8 mouse cellular contexts compared by ENCODE assay signal in the genomic region with DNA sequence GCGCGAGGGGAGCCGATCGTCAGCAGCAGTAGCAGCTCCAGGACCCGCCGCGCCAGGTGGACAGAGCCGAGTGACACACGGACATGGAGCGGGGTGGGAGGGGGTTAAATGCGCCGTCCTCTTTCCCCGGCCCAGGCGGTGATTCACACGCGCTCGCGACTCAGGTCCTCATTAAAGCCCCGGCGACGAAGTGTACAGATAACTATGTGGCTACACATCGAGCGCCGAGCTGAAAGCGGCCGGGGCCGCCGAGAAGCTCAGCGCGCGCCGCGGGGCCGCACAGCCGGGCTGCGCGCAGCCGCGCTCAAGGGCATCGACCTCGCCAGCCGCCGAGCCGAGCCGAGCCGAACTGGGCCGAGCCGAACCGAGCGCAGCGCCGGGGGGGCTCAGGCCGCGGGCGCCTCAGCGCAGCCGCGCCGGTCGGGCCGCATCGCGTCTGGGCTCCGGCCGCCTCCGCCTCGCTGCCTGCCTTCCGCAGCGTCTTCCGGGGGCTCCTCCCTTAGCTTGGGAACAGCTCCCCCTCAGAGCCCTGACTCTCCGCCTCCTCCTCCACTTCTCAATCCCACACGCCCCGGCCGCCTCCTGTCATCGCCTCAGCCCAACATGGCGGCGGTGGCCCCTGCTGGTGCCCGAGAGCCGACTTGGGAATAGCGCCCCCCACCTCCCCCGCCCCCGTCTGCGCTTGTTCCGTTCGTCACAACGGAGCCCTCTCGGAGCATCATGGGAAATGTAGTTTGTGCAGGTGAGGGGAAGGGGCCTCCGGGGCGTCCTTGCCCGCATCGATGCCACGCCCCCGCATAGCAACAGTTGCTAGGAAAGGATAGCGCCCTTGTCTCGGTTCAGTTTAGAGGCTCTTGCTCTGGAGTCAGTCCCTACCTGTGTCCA. TPM values are rescaled to one million over a fixed set of nuclear protein-coding genes. Genes with fewer than 3 reads are reported as not detected.
A peak's percentile ranks its signal among the peaks of the same experiment; 100 is the strongest.
DNase-seq lines count a peak whose midpoint lies in the region; ATAC-seq and TF ChIP-seq lines count a peak whose summit lies in the region.

A gene (minus strand): TSS at position 603 of the 885 bp plus-strand sequence.

- POLR2A ChIA-PET in Patski (lab: Charles Lee): interaction anchor here (0.6 to 1.7 kb wide), 9 partner anchors 10 to 240 kb away, joined by 3 to 8 read pairs (median 3); no protein-coding TSS in a partner anchor

- CTCF ChIA-PET in Patski (lab: Charles Lee): interaction anchor here (0.7 to 2.2 kb wide), 6 partner anchors 16 to 240 kb away, joined by 3 to 5 read pairs (median 4); no protein-coding TSS in a partner anchor

- H3K4me2 ChIP-seq in hindbrain, embryonic 14.5 days (replicated peaks): peak within 1 kb of the TSS; percentile 90

- H3K36me3 ChIP-seq in hindbrain, embryonic 14.5 days (replicated peaks; ENCODE audit: control insufficient read depth, insufficient read depth): no peaks in the 10 kb centered on the region

- H3K9ac ChIP-seq in hindbrain, embryonic 14.5 days: peak within 1 kb of the TSS; percentile 80

- ATAC-seq in Patski: peak; percentile 94
- ATAC-seq in hindbrain, embryonic 14.5 days (ENCODE audit: low FRiP score): peak; percentile 95

- H3K4me1 ChIP-seq in hindbrain, embryonic 14.5 days (replicated peaks; ENCODE audit: control insufficient read depth, insufficient read depth, low read length): peaks cover 41% of the 10 kb centered on the region

- peak; percentile 59 for TF ChIP-seq CTCF in Patski (IDR thresholded peaks at IDR 0.05)

- no peaks in the 10 kb centered on the region for H3K9me3 ChIP-seq in hindbrain, embryonic 14.5 days (ENCODE audit: control insufficient read depth, low read length)

- under 1% methylated on average over 92 of the region's 95 CpGs for WGBS in hindbrain, embryonic 14.5 days

- in situ Hi-C loops in Patski (cut with MboI; ENCODE audit: low pct_unique_long_range_greater_than_20kb): loop anchor here (5.0 kb wide), 1 partner anchor 205 kb away; no protein-coding TSS in a partner anchor

- H3K4me3 ChIP-seq in hindbrain, embryonic 14.5 days (replicated peaks; ENCODE audit: low read length): peak within 1 kb of the TSS; percentile 55

- H3K27me3 ChIP-seq in Patski: no peaks in the 10 kb centered on the region
- 0 out of 2 replicates have a peak, but pooled peaks cover 3% of the 10 kb centered on the region for H3K27me3 ChIP-seq in hindbrain, embryonic 14.5 days (ENCODE audit: control insufficient read depth, insufficient read depth, low read length)

- DNase-seq in Patski (ENCODE audit: low read depth, low spot score): peak; percentile 71
- peak; percentile 94 for DNase-seq in cerebellum, postnatal 25 days
- DNase-seq in frontal cortex, postnatal 25 days (ENCODE audit: low spot score in 2 of 2): peak; percentile 75 to 84
- peak; percentile 95 for DNase-seq in hindbrain, embryonic 14.5 days (ENCODE audit: low spot score)
- DNase-seq in layer of hippocampus, postnatal 36 days: peak; percentile 90
- DNase-seq in lung, postnatal 36 days: peak; percentile 95
- peak; percentile 99 for DNase-seq in retina, postnatal 1 day
- peak; percentile 76 to 90 for DNase-seq in urinary bladder, adult 18-20 months (ENCODE audit: low spot score in 2 of 2)

- peak within 1 kb of the TSS; percentile 95 for H3K27ac ChIP-seq in hindbrain, embryonic 14.5 days

RNA-seq across cellular contexts. Expression of the gene that starts here (rescaled TPM):
- polyA plus RNA-seq in Patski (2021): 131 TPM
- polyA plus RNA-seq in hindbrain, embryonic 14.5 days (2014; fragmentation: Nextera tagmentation; extraction: Ambion mirVana): 102 and 114 TPM in 2 replicates
- 100 to 1,000 TPM; 222 to 250 TPM for total RNA-seq in layer of hippocampus, postnatal 36 days (2021)

Comparison
In these comparisons a context has a peak if more than half of its experiments do, and no peak if none do; other contexts are left out.
1. Peak in every context shown above with its lines: DNase-seq, ATAC-seq, H3K4me3 ChIP-seq and H3K27ac ChIP-seq.